Mouse (Mus musculus): ENCODE results near the gene Pole4.

Pole4 gene

DNA sequence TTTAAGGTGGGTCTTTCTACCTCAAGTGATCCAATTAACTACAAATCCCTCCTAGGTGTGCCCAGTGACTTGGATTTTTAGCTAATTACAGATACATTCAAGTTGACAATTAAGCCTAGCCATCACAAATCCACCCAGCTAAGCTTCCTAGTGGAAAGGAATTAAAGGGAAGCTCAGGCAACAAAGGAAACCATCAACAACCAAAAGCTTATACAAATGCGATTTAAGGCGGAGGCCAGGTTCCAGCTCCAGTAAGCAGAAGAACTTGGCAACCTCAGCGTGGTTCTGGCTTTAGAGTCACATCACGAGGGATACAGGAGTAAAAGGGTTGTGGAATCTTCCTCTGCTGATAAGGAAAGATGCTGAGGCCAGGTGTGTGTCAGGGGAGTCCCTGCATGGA is 92.0 kb downstream of the Pole4 start:
- DNase-seq (ENCODE audit: low spot score), result no peak

GRCm38 (mm10) chr6:82611049-82611448 is 94.1 kb downstream of the Pole4 start:
- no peak for DNase-seq (ENCODE audit: low spot score)

DNA sequence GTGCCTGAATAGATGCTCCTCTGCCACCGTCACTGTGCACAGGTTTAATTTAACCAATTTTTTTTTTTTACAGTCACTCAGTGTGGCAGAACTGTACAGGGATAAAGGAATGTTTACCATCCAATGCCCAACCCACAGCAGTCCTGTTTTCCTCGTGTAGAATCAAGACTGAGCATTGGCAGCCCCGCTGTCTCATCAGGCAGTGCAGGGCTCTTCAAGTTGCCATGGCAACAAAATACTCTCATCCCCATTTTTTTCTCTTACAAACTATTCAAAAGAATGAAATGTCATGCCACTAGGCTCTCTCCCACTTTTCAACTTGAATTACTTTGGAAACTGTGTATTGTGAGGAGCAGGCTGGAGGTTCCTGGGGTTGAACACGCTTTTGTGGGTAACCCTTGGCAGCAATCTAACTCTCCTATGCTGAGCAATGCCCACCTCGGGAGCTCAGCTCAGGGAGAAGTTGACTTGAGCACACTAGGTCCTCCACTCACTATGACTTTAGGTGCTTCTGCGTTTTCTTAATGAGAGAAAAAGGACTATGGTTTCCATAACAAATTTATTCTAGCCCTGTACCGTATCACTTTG is 95.7 kb downstream of the Pole4 start:
- DNase-seq (ENCODE audit: low spot score), result no peak

DNA sequence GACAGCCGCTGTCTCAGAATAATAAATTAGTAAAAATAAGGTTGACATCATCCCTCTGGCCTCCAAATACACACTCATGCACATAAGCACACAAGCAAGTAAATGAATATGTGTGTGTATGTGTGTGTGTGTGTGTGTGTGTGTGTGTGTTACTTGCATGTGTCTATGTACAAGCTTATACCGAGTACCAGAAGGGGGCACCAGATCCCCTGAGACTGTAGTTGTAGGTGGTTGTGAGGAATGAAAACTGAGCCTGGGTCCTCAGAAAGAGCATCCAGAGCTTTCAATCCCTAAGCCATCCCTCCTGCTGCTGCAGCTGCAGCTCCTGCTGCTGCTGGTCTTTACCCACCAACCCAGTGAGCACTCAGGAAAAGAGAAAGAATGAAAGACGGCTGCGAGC is 96.4 kb downstream of the Pole4 start:
- no peak for DNase-seq (ENCODE audit: low spot score)

DNA sequence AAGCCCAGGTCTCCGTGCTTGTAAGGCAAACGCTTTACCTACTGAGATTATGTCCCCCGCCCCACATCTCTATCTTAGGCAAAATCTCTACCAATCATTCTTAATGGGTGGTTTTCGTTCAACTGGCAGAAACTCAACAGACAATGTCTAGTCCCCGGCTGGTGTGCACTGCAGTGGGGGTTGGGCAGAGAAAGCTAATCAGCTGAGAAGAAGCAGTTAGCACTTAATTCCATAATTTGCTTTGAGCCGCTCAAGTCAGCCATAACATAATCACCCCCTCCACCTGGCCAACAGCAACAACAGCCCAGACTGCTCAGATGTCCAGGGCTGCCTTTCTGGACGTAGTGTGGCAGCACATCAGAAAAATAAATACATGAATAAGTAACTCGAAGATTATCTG is 100.4 kb downstream of the Pole4 start:
- no peak for DNase-seq (ENCODE audit: low spot score)

DNA sequence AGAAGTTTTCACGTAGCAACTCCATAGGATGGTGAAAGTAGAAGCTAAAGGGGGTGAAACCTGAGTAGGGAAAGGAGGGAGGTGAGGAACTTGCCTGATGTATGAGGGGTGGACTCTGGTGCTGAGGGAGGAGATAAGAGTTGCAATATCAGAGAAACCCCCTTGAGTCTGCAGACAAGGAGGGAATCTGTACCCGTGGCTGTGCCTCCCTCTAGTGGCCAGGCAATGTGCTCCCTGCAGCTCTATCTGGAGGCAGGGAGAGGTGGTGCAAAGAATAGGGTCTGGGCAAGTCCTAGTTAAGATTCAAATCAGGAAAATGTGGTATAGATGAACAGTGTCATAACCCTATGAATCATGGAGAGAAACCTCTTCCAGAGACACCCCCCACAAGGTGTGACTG is 101.5 kb downstream of the Pole4 start:
- no peak for DNase-seq (ENCODE audit: low spot score)

DNA sequence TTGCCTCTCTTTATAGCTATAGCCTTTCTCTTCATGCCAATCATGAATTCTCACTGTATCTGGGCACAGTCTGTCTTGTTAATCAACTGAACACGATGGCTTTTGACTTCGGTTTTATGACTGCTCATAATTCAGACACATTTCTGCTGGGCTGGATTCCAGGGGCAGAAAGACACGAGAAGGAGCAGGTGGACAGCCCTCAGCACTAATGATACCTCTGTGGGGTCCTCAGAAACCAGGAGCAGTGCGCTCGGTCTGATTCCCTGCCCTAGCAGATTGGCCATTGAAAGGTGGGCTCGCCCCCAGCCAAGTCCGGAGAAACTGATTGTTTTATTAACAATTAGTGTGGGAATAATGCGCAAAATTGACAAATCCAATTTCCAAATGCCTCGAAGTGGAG is 101.9 kb downstream of the Pole4 start:
- no peak for DNase-seq (ENCODE audit: low spot score)

DNA sequence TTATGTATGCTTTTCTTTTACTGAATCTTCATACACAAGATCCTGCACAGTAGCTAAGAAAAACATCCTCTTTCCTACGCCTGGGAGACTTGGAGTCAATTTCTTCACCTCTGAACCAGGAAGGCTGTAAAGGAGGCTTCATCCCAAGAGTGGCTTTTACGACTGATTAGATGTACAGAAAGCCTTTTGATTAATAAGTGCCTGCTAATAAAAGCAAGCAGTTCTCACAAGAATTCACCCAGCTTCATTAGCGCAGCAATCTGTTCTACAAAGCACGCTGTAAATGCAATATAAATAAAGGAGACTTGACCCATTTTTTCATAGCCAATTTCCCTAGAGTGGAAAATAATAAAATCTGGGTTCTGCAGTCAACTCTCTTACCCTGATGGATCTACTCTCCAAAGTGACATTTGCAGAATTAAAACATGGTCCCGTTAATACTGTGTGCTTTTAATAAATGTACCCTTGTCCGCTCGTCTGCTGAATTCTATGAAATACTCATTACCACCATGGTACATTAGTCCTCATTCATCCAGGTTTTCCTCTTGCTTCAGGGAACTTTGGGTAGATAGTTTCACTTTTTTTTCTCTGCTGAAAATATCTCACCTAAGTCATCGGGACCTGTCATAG is 109.6 kb downstream of the Pole4 start:
- DNase-seq (ENCODE audit: low spot score), result no peak

- DNase-seq (ENCODE audit: low spot score), result no peak
Measured at GRCm38 (mm10) chr6:82589387-82589786, 115.8 kb downstream of the Pole4 start.

DNA sequence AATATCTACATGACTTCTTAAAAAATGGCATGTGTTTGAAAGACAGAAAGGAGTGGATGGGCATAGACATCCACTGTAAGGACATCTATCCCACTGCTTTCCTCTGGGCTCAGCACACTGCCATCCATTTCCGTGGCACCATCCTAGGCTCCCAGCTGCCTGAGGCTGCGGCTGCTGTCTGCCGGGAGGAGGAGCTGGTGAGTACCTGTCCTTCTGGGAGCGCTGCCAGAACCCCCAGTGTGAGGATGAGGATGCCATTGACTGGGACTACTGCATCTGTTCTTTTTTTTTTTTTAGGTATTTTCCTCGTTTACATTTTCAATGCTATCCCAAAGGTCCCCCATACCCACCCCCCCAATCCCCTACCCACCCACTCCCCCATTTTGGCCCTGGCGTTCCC is 119.8 kb downstream of the Pole4 start:
- no peak for DNase-seq (ENCODE audit: low spot score)

- no peak for DNase-seq (ENCODE audit: low spot score)
Measured at GRCm38 (mm10) chr6:82575445-82575844, 129.7 kb downstream of the Pole4 start.
